Mouse (Mus musculus) left cerebral cortex, postnatal 10 days (tissue): ENCODE data around the gene Vmn1r35. TPM values are rescaled to one million over a fixed set of nuclear protein-coding genes. Genes with fewer than 3 reads are reported as not detected.
"Not testable (repeated sequence)": the region's sequence is repeated elsewhere in the genome, so short reads cannot be mapped to it uniquely, and the experiment has no call there.

Experiments used
- DNase-seq, 2 experiments: peaks; one replicate each; pipeline ENCODE4 v3.0.0; 2021 to 2022; ENCODE audit warnings: low spot score in 2 of 2, mixed read lengths in 1 of 2; ENCODE audit errors: extremely low spot score in 1 of 2
- intact Hi-C: fragments of 180-260 bp; cut with DNase I; formaldehyde crosslinking; loops from one replicate; pipeline ENCODE4 v1.15.1; 2025
- total RNA-seq, 2 experiments: library from RNA; stranded (reverse); gene quantifications; 2 replicates each; pipeline ENCODE4 v1.2.3; 2021

Gene Vmn1r35
- not detected for total RNA-seq

GRCm38 (mm10) chr6:66685806-66686205, at the start of gene Vmn1r35:
Gene Vmn1r35, minus strand, starts transcription at chr6:66685906.
- intact Hi-C loops: no loop called here
- DNase-seq: no peak

- intact Hi-C loops, DNase-seq: not testable (repeated sequence)
Observed at GRCm38 (mm10) chr6:66729082-66729481, 43.4 kb upstream of the Vmn1r35 start, which contains the start of gene Vmn1r37. Gene Vmn1r37, plus strand, starts transcription at chr6:66729382.

GRCm38 (mm10) chr6:66719068-66719467, 33.4 kb upstream of the Vmn1r35 start, which contains the start of gene Vmn1r36:
Gene Vmn1r36, minus strand, starts transcription at chr6:66719168.
- DNase-seq, intact Hi-C loops: not testable (repeated sequence)

- intact Hi-C loops: no loop called here
- no peak for DNase-seq
Observed at GRCm38 (mm10) chr6:66713854-66714253, 28.1 kb upstream of the Vmn1r35 start.

- intact Hi-C loops: no loop called here
Observed at GRCm38 (mm10) chr6:66708901-66709300, 23.2 kb upstream of the Vmn1r35 start.

DNA sequence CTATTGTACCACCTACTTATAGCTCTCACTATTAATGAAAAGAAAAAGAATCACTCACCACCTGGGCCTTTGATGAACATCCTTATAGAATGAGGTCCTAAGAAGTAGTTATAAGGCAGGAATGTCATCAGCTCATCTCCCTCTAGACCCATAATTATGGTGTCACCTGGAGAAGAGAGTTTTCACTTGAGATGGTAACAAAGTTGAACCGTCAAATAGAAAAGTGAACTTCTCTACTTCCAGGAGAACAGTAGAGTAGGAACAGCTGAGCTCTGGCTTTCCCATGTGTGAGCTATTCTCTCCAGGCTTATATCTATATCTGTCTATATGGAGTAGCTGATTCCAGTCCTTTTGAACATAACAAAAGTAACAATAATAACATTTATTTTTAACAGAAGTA, 41.9 kb downstream of the Vmn1r35 start, which contains the start of gene Vmn1r34:
Gene Vmn1r34 (minus strand): TSS at position 101 of the 400 bp plus-strand sequence.
- intact Hi-C loops: no loop called here
- no peak for DNase-seq

More at GRCm38 (mm10) chr6:66708901-66709300, 23.2 kb upstream of the Vmn1r35 start:
- no peak for DNase-seq

Other genes starting within 250 kb of the Vmn1r35 start
- 10 to 100 TPM; 12.1 to 13.1 TPM for gene Mad2l1, start 150.5 kb downstream of the Vmn1r35 start, total RNA-seq
- not detected for gene Vmn1r32, start 125.8 kb downstream of the Vmn1r35 start, total RNA-seq
- gene Vmn1r33, start 67.6 kb downstream of the Vmn1r35 start, total RNA-seq: not detected
- not detected for gene Vmn1r34, start 42.0 kb downstream of the Vmn1r35 start, total RNA-seq
- gene Vmn1r36, start 33.3 kb upstream of the Vmn1r35 start, total RNA-seq: not detected
- not detected for gene Vmn1r37, start 43.5 kb upstream of the Vmn1r35 start, total RNA-seq
- gene Vmn1r38, start 96.7 kb upstream of the Vmn1r35 start, total RNA-seq: not detected
- not detected for gene Vmn1r39, start 124.7 kb upstream of the Vmn1r35 start, total RNA-seq
- gene Gng12, start 210.5 kb upstream of the Vmn1r35 start, total RNA-seq: 10 to 100 TPM; 75.7 to 86.9 TPM